Mouse (Mus musculus) MEL (cell line): ENCODE measurements around the gene Zg16. TPM values are rescaled to one million over a fixed set of nuclear protein-coding genes. Genes with fewer than 3 reads are reported as not detected.

Experiments used
- DNase-seq: peaks from one replicate; pipeline ENCODE4 v3.0.0; 2011; ENCODE audit warnings: low read depth, low spot score
- H3K27ac ChIP-seq: 2 replicates; pipeline ENCODE4 v1.5.1; 2012; ENCODE audit warnings: low read depth, mild to moderate bottlenecking, control low read depth, low read length, moderate library complexity; ENCODE audit not compliant: control insufficient read depth
- H3K27me3 ChIP-seq, 2 experiments: fragments of 150-350 bp in 1 of 2; sonication (generic) in 1 of 2; 2 replicates each; pipeline ENCODE4 v1.6.1; 2012; ENCODE audit warnings: low read length in 2 of 2, mild to moderate bottlenecking in 2 of 2, improper control_type of control experiment in 1 of 2, moderate library complexity in 1 of 2; ENCODE audit not compliant: insufficient read depth in 2 of 2, control insufficient read depth in 1 of 2
- H3K36me3 ChIP-seq, 2 experiments: 2 replicates each; pipeline ENCODE4 v1.6.1; 2012 to 2014; ENCODE audit warnings: low read length in 2 of 2, improper control_type of control experiment in 1 of 2, inconsistent platforms in 1 of 2, mild to moderate bottlenecking in 1 of 2; ENCODE audit not compliant: insufficient read depth in 2 of 2, control insufficient read depth in 1 of 2
- H3K4me1 ChIP-seq, 2 experiments: fragments of 150-350 bp in 1 of 2; sonication (generic) in 1 of 2; 2 replicates each; pipeline ENCODE4 v1.6.1; 2012; ENCODE audit warnings: low read length in 2 of 2, improper control_type of control experiment in 1 of 2, mild to moderate bottlenecking in 1 of 2; ENCODE audit not compliant: insufficient read depth in 2 of 2, control insufficient read depth in 1 of 2
- H3K4me3 ChIP-seq, 2 experiments: fragments of 150-350 bp in 1 of 2; sonication (generic) in 1 of 2; 2 replicates each; pipeline ENCODE4 v1.5.1; 2012; ENCODE audit warnings: low read depth in 2 of 2, low read length in 2 of 2, mild to moderate bottlenecking in 2 of 2, moderate library complexity in 2 of 2, control low read depth in 1 of 2, improper control_type of control experiment in 1 of 2; ENCODE audit not compliant: control insufficient read depth in 1 of 2, insufficient read depth in 1 of 2
- H3K79me2 ChIP-seq: 2 replicates; pipeline ENCODE4 v1.6.1; 2012; ENCODE audit warnings: mild to moderate bottlenecking, low read length, moderate library complexity; ENCODE audit not compliant: control insufficient read depth, poor library complexity, insufficient read depth
- H3K9ac ChIP-seq: 2 replicates; pipeline ENCODE4 v1.6.1; 2012; ENCODE audit warnings: low read depth, mild to moderate bottlenecking, control low read depth, low read length, moderate library complexity; ENCODE audit not compliant: control insufficient read depth, poor library complexity, severe bottlenecking
- H3K9me3 ChIP-seq: fragments of 150-350 bp; sonication (generic); replicated peaks from 2 replicates; pipeline ENCODE4 v1.6.1; 2012; ENCODE audit warnings: mild to moderate bottlenecking, low read length, improper control_type of control experiment, moderate library complexity; ENCODE audit not compliant: insufficient read depth
- BHLHE40 ChIP-seq: IDR thresholded peaks from 2 replicates; pipeline ENCODE4 v1.6.1; 2012; ENCODE audit warnings: low read depth, mild to moderate bottlenecking, inconsistent platforms, low read length, improper control_type of control experiment, borderline replicate concordance
- CHD2 ChIP-seq: IDR thresholded peaks from 2 replicates; pipeline ENCODE4 v1.6.1; 2011; ENCODE audit warnings: low read length, improper control_type of control experiment
- EP300 ChIP-seq, 2 experiments: IDR thresholded peaks; 2 replicates each; pipeline ENCODE4 v1.6.1; 2011; ENCODE audit warnings: improper control_type of control experiment in 2 of 2, low read length in 2 of 2, low read depth in 1 of 2, mild to moderate bottlenecking in 1 of 2
- JUND ChIP-seq: IDR thresholded peaks from 2 replicates; pipeline ENCODE4 v1.6.1; 2011; ENCODE audit warnings: low read depth, mild to moderate bottlenecking, improper control_type of control experiment, low read length
- MAFK ChIP-seq: IDR thresholded peaks from 2 replicates; pipeline ENCODE4 v1.6.1; 2011; ENCODE audit warnings: low read depth, mild to moderate bottlenecking, low read length, improper control_type of control experiment, borderline replicate concordance
- MYB ChIP-seq: IDR thresholded peaks from 2 replicates; pipeline ENCODE4 v1.6.1; 2011; ENCODE audit warnings: mild to moderate bottlenecking, low read depth, low read length, improper control_type of control experiment
- MYC ChIP-seq: IDR thresholded peaks from 2 replicates; pipeline ENCODE4 v1.6.1; 2011; ENCODE audit warnings: low read depth, mild to moderate bottlenecking, low read length, improper control_type of control experiment, moderate library complexity
- POLR2AphosphoS2 ChIP-seq: IDR thresholded peaks from 2 replicates; pipeline ENCODE4 v1.6.1; 2011; ENCODE audit warnings: low read length, improper control_type of control experiment
- RAD21 ChIP-seq: IDR thresholded peaks from 2 replicates; pipeline ENCODE4 v1.6.1; 2011; ENCODE audit warnings: mild to moderate bottlenecking, low read depth, low read length, improper control_type of control experiment
- SIN3A ChIP-seq: IDR thresholded peaks from 2 replicates; pipeline ENCODE4 v1.6.1; 2012; ENCODE audit warnings: low read length, improper control_type of control experiment, inconsistent platforms
- TCF12 ChIP-seq: IDR thresholded peaks from 2 replicates; pipeline ENCODE4 v1.6.1; 2014; ENCODE audit warnings: low read depth, mild to moderate bottlenecking, inconsistent platforms, low read length, improper control_type of control experiment, moderate library complexity
- UBTF ChIP-seq: IDR thresholded peaks from 2 replicates; pipeline ENCODE4 v1.6.1; 2012; ENCODE audit warnings: low read depth, mild to moderate bottlenecking, inconsistent platforms, low read length, improper control_type of control experiment, moderate library complexity, borderline replicate concordance; ENCODE audit not compliant: insufficient read depth
- USF1 ChIP-seq: IDR thresholded peaks from 2 replicates; pipeline ENCODE4 v1.6.1; 2014; ENCODE audit warnings: low read depth, mild to moderate bottlenecking, inconsistent platforms, low read length, improper control_type of control experiment, moderate library complexity
- USF2 ChIP-seq, 2 experiments: IDR thresholded peaks; 2 replicates each; pipeline ENCODE4 v1.6.1; 2011 to 2012; ENCODE audit warnings: improper control_type of control experiment in 2 of 2, low read length in 2 of 2, borderline replicate concordance in 1 of 2, inconsistent platforms in 1 of 2, low read depth in 1 of 2, mild to moderate bottlenecking in 1 of 2; ENCODE audit not compliant: insufficient read depth in 1 of 2
- ZKSCAN1 ChIP-seq: IDR thresholded peaks from 2 replicates; pipeline ENCODE4 v1.6.1; 2012; ENCODE audit warnings: low read depth, mild to moderate bottlenecking, inconsistent platforms, low read length, improper control_type of control experiment, moderate library complexity
- polyA plus RNA-seq, 2 experiments: library from polyadenylated mRNA; stranded (reverse) in 1 of 2; unstranded in 1 of 2; fragments of >175 nt in 1 of 2; fragments of >200 nt in 1 of 2; gene quantifications; 2 replicates each; pipeline versions ENCODE4 v1.2.1 to v1.2.4; 2012; ENCODE audit warnings: low replicate concordance in 2 of 2, low read depth in 1 of 2; ENCODE audit not compliant: insufficient read length in 2 of 2, insufficient read depth in 1 of 2, missing spikeins in 1 of 2
- total RNA-seq: library from RNA; depleted of rRNA; stranded (reverse); fragments of 300-350 nt; gene quantifications from 2 replicates; pipeline ENCODE4 v1.2.3, GENCODE M21; 2012

The Zg16 gene
- total and polyA plus RNA-seq, 3 experiments = 50.4 to 89.3 TPM; not detected in 1

DNA sequence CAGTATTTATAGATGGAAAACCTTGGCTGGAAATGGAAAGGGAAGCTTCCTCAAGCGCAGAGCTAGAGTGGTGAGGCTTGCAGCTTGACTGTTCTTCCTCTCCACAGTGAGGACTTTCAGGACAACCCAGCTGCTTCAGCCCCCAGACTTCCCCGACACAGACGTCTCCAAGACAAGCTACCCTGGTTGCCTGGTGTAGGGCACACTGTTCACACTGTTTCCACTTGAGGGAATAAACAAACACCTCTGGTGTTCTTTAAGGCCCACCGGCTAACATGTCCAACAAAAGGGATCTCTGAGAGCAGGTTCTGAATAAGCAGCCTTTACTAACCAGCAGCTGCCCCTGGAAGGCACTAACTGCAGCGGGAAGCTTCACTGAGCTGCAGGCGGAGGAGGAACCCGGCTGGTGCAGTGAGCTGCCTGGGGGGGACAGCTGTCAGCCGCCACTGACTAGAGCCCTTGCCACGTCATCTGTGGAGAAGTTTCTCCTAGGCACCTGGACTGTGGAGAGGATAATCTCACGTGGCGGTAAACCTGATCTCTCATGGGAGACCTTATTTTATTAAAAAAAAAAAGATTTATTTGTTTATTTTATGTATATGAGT lies 29.3 kb upstream of the Zg16 start:
- Histone ChIP-seq H3K4me1 (peaks cover 2 to 28% of the 10 kb centered on the region in 2 experiments; a peak in 3 of 4 replicates), H3K9me3 (no peaks in the 10 kb centered on the region), H3K36me3 (peaks cover 0 to 17% of the 10 kb centered on the region in 2 experiments; a peak in 2 of 4 replicates), H3K79me2 (no peaks in the 10 kb centered on the region), H3K9ac (no peak overlapping the region), H3K27ac (no peak overlapping the region), H3K27me3 (no peaks in the 10 kb centered on the region), H3K4me3 (no peak overlapping the region)
- DNase-seq = no peak
- TF ChIP-seq CHD2 (no peak), RAD21 (no peak), BHLHE40 (no peak), USF2 (IDR thresholded peaks at IDR 0.05; ENCODE audit: borderline replicate concordance in 1 of 2, insufficient read depth in 1 of 2, low read depth in 1 of 2, low read length in 2 of 2) (no peak), MYC (no peak), MYB (no peak), POLR2AphosphoS2 (no peak), TCF12 (no peak), UBTF (no peak), USF1 (no peak), ZKSCAN1 (no peak), EP300 (IDR thresholded peaks at IDR 0.05; ENCODE audit: low read depth in 1 of 2, low read length in 2 of 2) (no peak)

DNA sequence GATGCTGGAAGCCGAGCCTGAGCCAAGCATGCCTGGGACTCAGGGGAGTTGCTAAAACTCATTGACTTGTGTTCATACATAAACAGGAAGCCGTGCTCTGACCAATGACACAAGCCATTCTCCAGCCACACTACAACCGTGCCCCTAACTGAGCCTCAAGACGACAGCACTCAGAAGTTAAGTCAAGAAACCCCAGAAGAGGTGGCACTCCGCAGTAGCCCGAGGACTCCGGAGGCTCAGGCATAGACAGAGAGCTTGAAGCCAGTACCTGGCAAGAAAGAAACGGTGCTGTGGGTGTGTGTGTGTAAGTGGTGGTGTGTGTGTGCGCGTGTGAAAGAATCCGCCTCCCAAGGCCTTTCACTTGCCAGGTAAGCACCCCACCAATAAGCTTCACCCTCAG lies 27.8 kb upstream of the Zg16 start:
- no peak for TF ChIP-seq MAFK
- TF ChIP-seq JUND = no peak
- TF ChIP-seq USF2 (IDR thresholded peaks at IDR 0.05; ENCODE audit: borderline replicate concordance in 1 of 2, insufficient read depth in 1 of 2, low read depth in 1 of 2, low read length in 2 of 2) = no peak
- TF ChIP-seq SIN3A = no peak
- TF ChIP-seq, all 39 proteins: peak for 0

More for the DNA sequence above, 27.8 kb upstream of the Zg16 start:
- Histone ChIP-seq H3K27me3 (no peaks in the 10 kb centered on the region), H3K9ac (no peak overlapping the region), H3K27ac (no peak overlapping the region), H3K4me1 (peaks cover 2 to 28% of the 10 kb centered on the region in 2 experiments; a peak in 3 of 4 replicates), H3K79me2 (no peaks in the 10 kb centered on the region), H3K4me3 (no peak overlapping the region), H3K36me3 (peaks cover 0 to 17% of the 10 kb centered on the region in 2 experiments; a peak in 2 of 4 replicates), H3K9me3 (no peaks in the 10 kb centered on the region)
- DNase-seq = no peak
